Mouse (Mus musculus): ENCODE data around the gene Fryl. TPM values are rescaled to one million over a fixed set of nuclear protein-coding genes. Genes with fewer than 3 reads are reported as not detected.

The Fryl gene
- polyA plus RNA-seq, 1 experiment from 2014 or later: 20.3 TPM

- Histone ChIP-seq H3K9me3 (ENCODE audit: control insufficient read depth, low read length) (no peaks in the 10 kb centered on the region), H3K4me1 (replicated peaks; ENCODE audit: control insufficient read depth, insufficient read depth, low read length) (peaks cover 12% of the 10 kb centered on the region), H3K4me3 (ENCODE audit: low read length) (no peak overlapping the region), H3K27me3 (ENCODE audit: control insufficient read depth, insufficient read depth, low read depth, low read length) (no peaks in the 10 kb centered on the region), H3K4me2 (ENCODE audit: low read depth, low read length) (no peak overlapping the region), H3K36me3 (ENCODE audit: control insufficient read depth, insufficient read depth, low read length) (no peaks in the 10 kb centered on the region), H3K27ac (ENCODE audit: low read length) (no peak overlapping the region), H3K9ac (ENCODE audit: low read length) (no peak overlapping the region)
- 90% methylated on average over 14 of the region's 14 CpGs for WGBS
- ATAC-seq (ENCODE audit: low read depth): no peak
These were observed 102.5 kb downstream of the Fryl start for GRCm38 (mm10) chr5:73153802-73154465.

- Histone ChIP-seq H3K9me3 (ENCODE audit: control insufficient read depth, low read length) (no peaks in the 10 kb centered on the region), H3K27me3 (ENCODE audit: control insufficient read depth, insufficient read depth, low read depth, low read length) (no peaks in the 10 kb centered on the region), H3K9ac (ENCODE audit: low read length) (no peak overlapping the region), H3K27ac (ENCODE audit: low read length) (no peak overlapping the region), H3K4me1 (replicated peaks; ENCODE audit: control insufficient read depth, insufficient read depth, low read length) (peaks cover 12% of the 10 kb centered on the region), H3K36me3 (ENCODE audit: control insufficient read depth, insufficient read depth, low read length) (0 out of 2 replicates have a peak, but pooled peaks cover 1% of the 10 kb centered on the region), H3K4me2 (ENCODE audit: low read depth, low read length) (no peak overlapping the region), H3K4me3 (ENCODE audit: low read length) (no peak overlapping the region)
- no peak for ATAC-seq (ENCODE audit: low read depth)
These were observed 104.2 kb downstream of the Fryl start for GRCm38 (mm10) chr5:73152206-73152605.

GRCm38 (mm10) chr5:73150877-73151445 is 105.5 kb downstream of the Fryl start:
- H3K27ac ChIP-seq (ENCODE audit: low read length): no peak overlapping the region
- no peak overlapping the region for H3K4me2 ChIP-seq (ENCODE audit: low read depth, low read length)
- H3K9ac ChIP-seq (ENCODE audit: low read length): no peak overlapping the region
- H3K4me3 ChIP-seq (ENCODE audit: low read length): no peak overlapping the region
- ATAC-seq (ENCODE audit: low read depth): no peak
- H3K27me3 ChIP-seq (ENCODE audit: control insufficient read depth, insufficient read depth, low read depth, low read length): no peaks in the 10 kb centered on the region
- H3K9me3 ChIP-seq (ENCODE audit: control insufficient read depth, low read length): no peaks in the 10 kb centered on the region
- peaks cover 2% of the 10 kb centered on the region for H3K4me1 ChIP-seq (replicated peaks; ENCODE audit: control insufficient read depth, insufficient read depth, low read length)
- WGBS: 82% methylated on average over 6 of the region's 6 CpGs
- peaks cover 8% of the 10 kb centered on the region for H3K36me3 ChIP-seq (ENCODE audit: control insufficient read depth, insufficient read depth, low read length)

GRCm38 (mm10) chr5:73144987-73145386 is 111.4 kb downstream of the Fryl start:
- 87% methylated on average over 11 of the region's 11 CpGs for WGBS
- H3K27me3 ChIP-seq (ENCODE audit: control insufficient read depth, insufficient read depth, low read depth, low read length): no peaks in the 10 kb centered on the region
- H3K9me3 ChIP-seq (ENCODE audit: control insufficient read depth, low read length): no peaks in the 10 kb centered on the region
- H3K4me3 ChIP-seq (ENCODE audit: low read length): no peak overlapping the region
- ATAC-seq (ENCODE audit: low read depth): no peak
- H3K4me1 ChIP-seq (replicated peaks; ENCODE audit: control insufficient read depth, insufficient read depth, low read length): no peaks in the 10 kb centered on the region
- no peak overlapping the region for H3K4me2 ChIP-seq (ENCODE audit: low read depth, low read length)
- peaks cover 8% of the 10 kb centered on the region for H3K36me3 ChIP-seq (ENCODE audit: control insufficient read depth, insufficient read depth, low read length)
- no peak overlapping the region for H3K27ac ChIP-seq (ENCODE audit: low read length)
- H3K9ac ChIP-seq (ENCODE audit: low read length): no peak overlapping the region

GRCm38 (mm10) chr5:73141712-73142111 is 114.7 kb downstream of the Fryl start:
- Histone ChIP-seq H3K9me3 (ENCODE audit: control insufficient read depth, low read length) (no peaks in the 10 kb centered on the region), H3K27ac (ENCODE audit: low read length) (no peak overlapping the region), H3K9ac (ENCODE audit: low read length) (no peak overlapping the region), H3K4me3 (ENCODE audit: low read length) (no peak overlapping the region), H3K27me3 (ENCODE audit: control insufficient read depth, insufficient read depth, low read depth, low read length) (no peaks in the 10 kb centered on the region), H3K4me2 (ENCODE audit: low read depth, low read length) (no peak overlapping the region), H3K4me1 (replicated peaks; ENCODE audit: control insufficient read depth, insufficient read depth, low read length) (no peaks in the 10 kb centered on the region), H3K36me3 (ENCODE audit: control insufficient read depth, insufficient read depth, low read length) (peaks cover 3% of the 10 kb centered on the region)
- 85% methylated on average over 2 of the region's 2 CpGs for WGBS
- ATAC-seq (ENCODE audit: low read depth): no peak

DNA sequence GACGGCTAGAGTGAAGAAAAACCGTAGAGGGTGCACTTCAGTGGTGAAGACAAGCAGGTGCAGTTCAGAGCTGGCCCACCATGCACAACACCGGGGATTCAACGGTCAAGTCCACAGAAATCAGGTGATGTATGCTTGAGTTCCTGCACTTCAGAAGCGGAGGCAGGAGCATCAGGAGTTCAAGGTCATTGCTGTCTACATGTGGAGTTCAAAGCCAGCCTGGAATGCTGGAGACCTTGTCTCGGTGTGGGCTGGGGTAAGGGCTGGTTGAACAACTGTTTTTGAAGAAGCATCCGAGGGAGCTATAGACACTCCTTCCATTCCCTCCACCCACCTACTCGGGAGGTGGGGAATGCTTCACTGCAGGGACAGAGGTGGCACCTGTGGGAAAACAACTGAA is 115.3 kb downstream of the Fryl start:
- ATAC-seq (ENCODE audit: low read depth): no peak
- H3K27me3 ChIP-seq (ENCODE audit: control insufficient read depth, insufficient read depth, low read depth, low read length): no peaks in the 10 kb centered on the region
- 87% methylated on average over 8 of the region's 8 CpGs for WGBS
- H3K27ac ChIP-seq (ENCODE audit: low read length): no peak overlapping the region
- H3K4me2 ChIP-seq (ENCODE audit: low read depth, low read length): no peak overlapping the region
- no peaks in the 10 kb centered on the region for H3K4me1 ChIP-seq (replicated peaks; ENCODE audit: control insufficient read depth, insufficient read depth, low read length)
- no peak overlapping the region for H3K9ac ChIP-seq (ENCODE audit: low read length)
- H3K36me3 ChIP-seq (ENCODE audit: control insufficient read depth, insufficient read depth, low read length): no peaks in the 10 kb centered on the region
- no peaks in the 10 kb centered on the region for H3K9me3 ChIP-seq (ENCODE audit: control insufficient read depth, low read length)
- no peak overlapping the region for H3K4me3 ChIP-seq (ENCODE audit: low read length)

GRCm38 (mm10) chr5:73137561-73137960 is 118.9 kb downstream of the Fryl start:
- H3K27me3 ChIP-seq (ENCODE audit: control insufficient read depth, insufficient read depth, low read depth, low read length): no peaks in the 10 kb centered on the region
- no peak for ATAC-seq (ENCODE audit: low read depth)
- WGBS: 67% methylated on average over 9 of the region's 9 CpGs

GRCm38 (mm10) chr5:73135959-73136358 is 120.5 kb downstream of the Fryl start:
- WGBS: 70% methylated on average over 2 of the region's 2 CpGs

More at GRCm38 (mm10) chr5:73137561-73137960, 118.9 kb downstream of the Fryl start:
- Histone ChIP-seq H3K9ac (ENCODE audit: low read length) (no peak overlapping the region), H3K4me2 (ENCODE audit: low read depth, low read length) (no peak overlapping the region), H3K36me3 (ENCODE audit: control insufficient read depth, insufficient read depth, low read length) (no peaks in the 10 kb centered on the region), H3K9me3 (ENCODE audit: control insufficient read depth, low read length) (no peaks in the 10 kb centered on the region), H3K4me3 (ENCODE audit: low read length) (no peak overlapping the region), H3K4me1 (replicated peaks; ENCODE audit: control insufficient read depth, insufficient read depth, low read length) (no peaks in the 10 kb centered on the region), H3K27ac (ENCODE audit: low read length) (no peak overlapping the region)

DNA sequence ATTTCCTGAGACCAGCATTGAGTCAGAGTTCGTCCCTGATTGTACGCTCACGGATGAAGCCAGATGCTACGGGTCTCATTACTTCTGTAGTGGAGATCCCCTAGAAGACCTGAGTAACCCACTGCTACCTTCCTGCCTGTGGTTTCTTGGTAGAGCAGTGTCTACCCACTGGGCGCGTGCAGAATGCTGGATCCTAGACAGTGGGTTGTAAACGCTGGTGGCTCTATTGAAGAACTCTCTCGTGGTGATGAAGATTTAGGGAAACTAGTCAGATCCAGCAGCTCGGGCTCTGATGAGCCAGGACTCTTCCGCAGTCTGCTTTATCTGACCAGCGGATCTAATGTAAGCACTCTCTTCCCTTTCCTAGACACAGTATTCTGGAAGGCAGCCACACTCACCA is 121.3 kb downstream of the Fryl start:
- no peak for ATAC-seq (ENCODE audit: low read depth)
- no peaks in the 10 kb centered on the region for H3K9me3 ChIP-seq (ENCODE audit: control insufficient read depth, low read length)
- no peak overlapping the region for H3K4me3 ChIP-seq (ENCODE audit: low read length)
- no peak overlapping the region for H3K4me2 ChIP-seq (ENCODE audit: low read depth, low read length)
- H3K4me1 ChIP-seq (replicated peaks; ENCODE audit: control insufficient read depth, insufficient read depth, low read length): no peaks in the 10 kb centered on the region
- no peak overlapping the region for H3K27ac ChIP-seq (ENCODE audit: low read length)
- H3K36me3 ChIP-seq (ENCODE audit: control insufficient read depth, insufficient read depth, low read length): no peaks in the 10 kb centered on the region
- 72% methylated on average over 11 of the region's 11 CpGs for WGBS
- no peak overlapping the region for H3K9ac ChIP-seq (ENCODE audit: low read length)
- no peaks in the 10 kb centered on the region for H3K27me3 ChIP-seq (ENCODE audit: control insufficient read depth, insufficient read depth, low read depth, low read length)

More at GRCm38 (mm10) chr5:73135959-73136358, 120.5 kb downstream of the Fryl start:
- no peaks in the 10 kb centered on the region for H3K4me1 ChIP-seq (replicated peaks; ENCODE audit: control insufficient read depth, insufficient read depth, low read length)
- H3K4me2 ChIP-seq (ENCODE audit: low read depth, low read length): no peak overlapping the region
- H3K9me3 ChIP-seq (ENCODE audit: control insufficient read depth, low read length): no peaks in the 10 kb centered on the region
- H3K27me3 ChIP-seq (ENCODE audit: control insufficient read depth, insufficient read depth, low read depth, low read length): no peaks in the 10 kb centered on the region
- no peak overlapping the region for H3K27ac ChIP-seq (ENCODE audit: low read length)
- ATAC-seq (ENCODE audit: low read depth): no peak
- no peaks in the 10 kb centered on the region for H3K36me3 ChIP-seq (ENCODE audit: control insufficient read depth, insufficient read depth, low read length)
- H3K4me3 ChIP-seq (ENCODE audit: low read length): no peak overlapping the region
- H3K9ac ChIP-seq (ENCODE audit: low read length): no peak overlapping the region
